ENCODE assay signal across 8 mouse cellular contexts in the genomic region with DNA sequence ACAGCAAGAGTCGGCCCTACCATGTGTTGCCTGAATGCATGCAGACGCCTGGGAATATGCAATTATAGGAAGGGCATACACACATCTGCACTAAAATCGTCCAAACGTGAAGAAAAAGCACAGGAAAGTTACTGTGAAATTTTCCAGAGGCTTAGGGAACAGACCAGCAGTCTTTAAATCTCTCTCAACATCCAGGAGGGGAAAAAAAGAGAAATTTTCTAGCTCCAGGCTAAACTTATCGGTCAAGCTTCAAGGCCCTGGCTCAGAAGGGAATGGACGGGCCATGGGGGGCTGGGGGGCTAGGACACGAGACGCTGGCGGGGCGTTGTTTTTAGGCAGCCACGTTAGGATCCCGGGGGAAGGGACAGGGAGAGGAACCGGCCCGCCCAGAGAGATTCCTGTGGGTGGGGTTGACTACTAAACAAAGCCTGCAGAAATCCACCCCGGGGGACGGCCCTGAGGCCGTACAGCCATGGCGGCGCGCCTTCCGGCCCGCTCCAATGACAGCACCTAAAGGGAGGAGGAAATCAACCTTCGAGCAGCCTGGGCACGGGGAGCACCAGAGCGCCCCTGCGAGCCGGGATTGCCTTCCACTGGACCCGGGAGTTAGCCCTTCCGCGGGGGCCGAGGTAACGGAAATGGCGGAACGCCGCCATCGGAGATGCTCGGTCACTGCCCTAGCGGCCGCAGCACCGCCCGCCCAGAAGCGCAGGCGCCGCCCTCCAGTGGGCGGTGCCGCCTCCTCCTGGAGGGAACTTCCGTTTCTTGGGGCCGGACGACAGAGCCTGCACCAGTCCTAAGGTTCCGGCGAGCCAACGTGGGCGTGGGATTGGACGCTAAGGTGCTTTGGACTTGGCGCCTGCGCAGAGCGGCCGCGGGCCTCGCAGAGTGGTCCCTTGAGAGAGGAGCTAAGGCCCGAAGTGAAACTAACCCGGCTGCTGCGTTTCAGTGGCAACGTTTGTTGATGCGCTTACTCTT. TPM values are rescaled to one million over a fixed set of nuclear protein-coding genes. Genes with fewer than 3 reads are reported as not detected.
A peak's percentile ranks its signal among the peaks of the same experiment; 100 is the strongest.
DNase-seq lines count a peak whose midpoint lies in the region; ATAC-seq and TF ChIP-seq lines count a peak whose summit lies in the region.

No protein-coding gene starts in this region.

- no peaks in the 10 kb centered on the region for H3K4me1 ChIP-seq in embryonic facial prominence, embryonic 14.5 days (ENCODE audit: control insufficient read depth, insufficient read depth, low read length)
- H3K4me1 ChIP-seq in limb, embryonic 14.5 days (ENCODE audit: control insufficient read depth, insufficient read depth, low read length), result no peaks in the 10 kb centered on the region
- no peaks in the 10 kb centered on the region for H3K4me1 ChIP-seq in midbrain, postnatal 0 days (ENCODE audit: insufficient read depth, low read length)

- DNase-seq in 3T3-L1 (ENCODE audit: low read depth, low spot score), result peak; percentile 97
- peak; percentile 72 to 81 for DNase-seq in adrenal gland, postnatal 4 days (ENCODE audit: low spot score in 2 of 2)
- DNase-seq in embryonic facial prominence, embryonic 14.5 days (ENCODE audit: low spot score), result peak; percentile 98
- peak; percentile 92 for DNase-seq in heart, adult 8-10 months (ENCODE audit: low spot score)
- DNase-seq in kidney, adult 9 months, result peak; percentile 95
- peak; percentile 94 for DNase-seq in limb, embryonic 14.5 days (ENCODE audit: low spot score)
- peak; percentile 97 for DNase-seq in midbrain, postnatal 0 days (ENCODE audit: low spot score)
- peak; percentile 82 to 87 for DNase-seq in spleen, postnatal 14 days (ENCODE audit: low spot score in 2 of 2)

- H3K4me3 ChIP-seq in embryonic facial prominence, embryonic 14.5 days (ENCODE audit: low read depth, low read length), result peak overlapping the region; percentile 52
- H3K4me3 ChIP-seq in limb, embryonic 14.5 days (replicated peaks; ENCODE audit: low read length), result peak overlapping the region; percentile 47
- peak overlapping the region; percentile 45 for H3K4me3 ChIP-seq in midbrain, postnatal 0 days (ENCODE audit: low read depth, low read length)

- peak; percentile 65 for TF ChIP-seq CTCF in midbrain, postnatal 0 days (IDR thresholded peaks at IDR 0.05)

- peak overlapping the region; percentile 79 for H3K9ac ChIP-seq in embryonic facial prominence, embryonic 14.5 days (ENCODE audit: low read depth, low read length)
- peak overlapping the region; percentile 83 for H3K9ac ChIP-seq in limb, embryonic 14.5 days (ENCODE audit: low read depth, low read length, severe bottlenecking)
- peak overlapping the region; percentile 69 for H3K9ac ChIP-seq in midbrain, postnatal 0 days (replicated peaks; ENCODE audit: low read length, poor library complexity, severe bottlenecking)

- ATAC-seq in embryonic facial prominence, embryonic 14.5 days (ENCODE audit: low read depth), result peak; percentile 98
- ATAC-seq in limb, embryonic 14.5 days (ENCODE audit: low FRiP score, low read depth), result peak; percentile 95
- ATAC-seq in midbrain, postnatal 0 days (ENCODE audit: low FRiP score), result peak; percentile 99

- 20% methylated on average over 42 of the region's 65 CpGs for WGBS in embryonic facial prominence, embryonic 14.5 days
- WGBS in limb, embryonic 14.5 days, result 23% methylated on average over 61 of the region's 65 CpGs
- 22% methylated on average over 61 of the region's 65 CpGs for WGBS in midbrain, postnatal 0 days

- H3K9me3 ChIP-seq in embryonic facial prominence, embryonic 14.5 days (ENCODE audit: control insufficient read depth, low read length), result no peaks in the 10 kb centered on the region
- H3K9me3 ChIP-seq in limb, embryonic 14.5 days (ENCODE audit: control insufficient read depth, low read length), result no peaks in the 10 kb centered on the region
- no peaks in the 10 kb centered on the region for H3K9me3 ChIP-seq in midbrain, postnatal 0 days (ENCODE audit: low read length)

- TF ChIP-seq POLR2A in limb, embryonic 14.5 days (IDR thresholded peaks at IDR 0.05; ENCODE audit: borderline replicate concordance, extremely low read depth, insufficient read depth, insufficient read length), result peak; percentile 84; the same call in 1 of the 2 replicates

- H3K4me2 ChIP-seq in embryonic facial prominence, embryonic 14.5 days (ENCODE audit: low read depth, low read length), result peak overlapping the region; percentile 56
- peak overlapping the region; percentile 53 for H3K4me2 ChIP-seq in limb, embryonic 14.5 days (replicated peaks; ENCODE audit: low read depth, low read length, severe bottlenecking)
- peak overlapping the region; percentile 45 for H3K4me2 ChIP-seq in midbrain, postnatal 0 days (ENCODE audit: low read depth, low read length, poor library complexity, severe bottlenecking)

- no peaks in the 10 kb centered on the region; the same call in 1 of the 2 replicates for H3K27me3 ChIP-seq in embryonic facial prominence, embryonic 14.5 days (replicated peaks; ENCODE audit: control insufficient read depth, insufficient read depth, low read length)
- no peaks in the 10 kb centered on the region for H3K27me3 ChIP-seq in limb, embryonic 14.5 days (ENCODE audit: control insufficient read depth, insufficient read depth, low read length)
- H3K27me3 ChIP-seq in midbrain, postnatal 0 days (ENCODE audit: insufficient read depth, low read length), result no peaks in the 10 kb centered on the region

- H3K27ac ChIP-seq in embryonic facial prominence, embryonic 14.5 days (replicated peaks; ENCODE audit: low read depth, low read length), result peak overlapping the region; percentile 97
- peak overlapping the region; percentile 98 for H3K27ac ChIP-seq in limb, embryonic 14.5 days (replicated peaks; ENCODE audit: low read depth, low read length)
- H3K27ac ChIP-seq in midbrain, postnatal 0 days (ENCODE audit: low read depth, low read length), result peak overlapping the region; percentile 96

- no peaks in the 10 kb centered on the region for H3K36me3 ChIP-seq in embryonic facial prominence, embryonic 14.5 days (ENCODE audit: control insufficient read depth, insufficient read depth, low read length)
- H3K36me3 ChIP-seq in limb, embryonic 14.5 days (ENCODE audit: control insufficient read depth, insufficient read depth, low read length), result no peaks in the 10 kb centered on the region
- no peaks in the 10 kb centered on the region for H3K36me3 ChIP-seq in midbrain, postnatal 0 days (ENCODE audit: insufficient read depth, low read length)

RNA-seq across cellular contexts. Expression of gene Tceanc, which starts 8.3 kb away (rescaled TPM):
- total RNA-seq in adrenal gland, postnatal 4 days (2021), result 1 to 10 TPM; 9.1 to 10.0 TPM
- 4.8 and 7.1 TPM in 2 replicates for polyA plus RNA-seq in embryonic facial prominence, embryonic 14.5 days (2014; fragmentation: Nextera tagmentation; extraction: Ambion mirVana)
- total RNA-seq in heart, adult 8-10 months (2022), result 1 to 10 TPM; 1.4 to 5.6 (median 2.2) TPM
- 3.9 and 4.5 TPM in 2 replicates for polyA plus RNA-seq in limb, embryonic 14.5 days (2012; rRNA removed)
- 7.3 and 8.8 TPM in 2 replicates for polyA plus RNA-seq in limb, embryonic 14.5 days (2014; fragmentation: Nextera tagmentation; extraction: Ambion mirVana)
- total RNA-seq in midbrain, postnatal 0 days (2014; rRNA removed), result 3.3 and 4.8 TPM in 2 replicates
- polyA plus RNA-seq in midbrain, postnatal 0 days (2015; fragmentation: Nextera tagmentation; extraction: Ambion mirVana), result 2.6 and 3.0 TPM in 2 replicates

RNA-seq across cellular contexts. Expression of gene Rab9, which starts 30.4 kb away (rescaled TPM):
- 10 to 100 TPM; 44.0 to 44.5 TPM for total RNA-seq in adrenal gland, postnatal 4 days (2021)
- polyA plus RNA-seq in embryonic facial prominence, embryonic 14.5 days (2014; fragmentation: Nextera tagmentation; extraction: Ambion mirVana), result 55.7 and 63.3 TPM in 2 replicates
- 10 to 100 TPM; 23.2 to 25.8 (median 25.4) TPM for total RNA-seq in heart, adult 8-10 months (2022)
- 25.2 and 32.3 TPM in 2 replicates for polyA plus RNA-seq in limb, embryonic 14.5 days (2012; rRNA removed)
- polyA plus RNA-seq in limb, embryonic 14.5 days (2014; fragmentation: Nextera tagmentation; extraction: Ambion mirVana), result 63.1 and 65.8 TPM in 2 replicates
- total RNA-seq in midbrain, postnatal 0 days (2014; rRNA removed), result 40.3 and 41.4 TPM in 2 replicates
- 54.6 and 56.7 TPM in 2 replicates for polyA plus RNA-seq in midbrain, postnatal 0 days (2015; fragmentation: Nextera tagmentation; extraction: Ambion mirVana)

Comparison
In these comparisons a context has a peak if more than half of its experiments do, and no peak if none do; other contexts are left out.
1. Peak in every context shown above with its lines: DNase-seq, ATAC-seq, H3K4me3 ChIP-seq and H3K27ac ChIP-seq.